12 mouse cellular contexts compared by ENCODE assay signal in the genomic region with DNA sequence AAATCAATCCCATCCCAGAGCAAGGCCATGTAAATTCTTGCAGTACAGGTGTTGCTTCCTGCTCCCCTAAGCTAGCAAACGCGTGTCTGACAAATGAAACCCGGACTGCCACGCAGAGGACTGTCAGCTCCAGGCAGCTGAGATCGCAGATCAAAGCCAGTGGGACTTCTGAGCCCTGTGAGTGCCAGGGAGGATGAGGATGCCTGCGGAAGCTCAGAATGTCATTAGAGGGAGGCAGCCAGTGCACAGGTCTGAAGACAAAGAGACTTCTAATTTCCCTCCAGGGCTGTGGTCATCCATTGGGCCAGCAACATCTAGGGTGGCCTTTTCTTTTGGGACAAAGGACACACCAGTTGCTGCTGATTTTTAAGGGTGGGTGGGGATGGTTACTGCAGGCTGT. TPM values are rescaled to one million over a fixed set of nuclear protein-coding genes. Genes with fewer than 3 reads are reported as not detected.
DNase-seq lines count a peak whose midpoint lies in the region; ATAC-seq and TF ChIP-seq lines count a peak whose summit lies in the region.
"Had no signal": no experiment of that assay in that cellular context is flagged by ENCODE, and none has a peak within 500 bp of the region (broad histone marks: within the 10 kb centered on the region; RNA-seq: fewer than 3 reads in every experiment).

No protein-coding gene starts in this region.

- TF ChIP-seq EP300 in liver, postnatal 0 days (IDR thresholded peaks at IDR 0.05; ENCODE audit: low read depth): no peak

- no peak overlapping the region for H3K27ac ChIP-seq in liver, postnatal 0 days (ENCODE audit: low read depth)
- H3K27ac ChIP-seq in liver, embryonic 12.5 days: no peak overlapping the region
- H3K27ac ChIP-seq in hindbrain, embryonic 12.5 days: no peak overlapping the region
- H3K27ac ChIP-seq in neural tube, embryonic 14.5 days (ENCODE audit: low read depth, low read length): no peak overlapping the region
- H3K27ac ChIP-seq: gastrocnemius, adult 2 months had no signal

- 1% methylated on average over 6 of the region's 6 CpGs for WGBS in liver, postnatal 0 days (ENCODE audit: insufficient replicate concordance)
- WGBS in liver, embryonic 12.5 days (ENCODE audit: insufficient replicate concordance): 3% methylated on average over 6 of the region's 6 CpGs
- under 1% methylated on average over 6 of the region's 6 CpGs for WGBS in hindbrain, embryonic 12.5 days
- under 1% methylated on average over 6 of the region's 6 CpGs for WGBS in neural tube, embryonic 14.5 days

- no peak for ATAC-seq in liver, postnatal 0 days
- no peak for ATAC-seq in liver, embryonic 12.5 days
- ATAC-seq in hindbrain, embryonic 12.5 days (ENCODE audit: low FRiP score): no peak
- no peak for ATAC-seq in neural tube, embryonic 14.5 days (ENCODE audit: low read depth)
- ATAC-seq in monocyte, adult 5-6 weeks (replicated peaks; ENCODE audit: insufficient number of reproducible peaks, low FRiP score, low TSS enrichment, poor library complexity, severe bottlenecking): no peak

- DNase-seq in liver, postnatal 0 days: peak; percentile 7
- peak; percentile 27 for DNase-seq in mesoderm, embryonic 11.5 days (ENCODE audit: low read depth, low spot score)
- no peak for DNase-seq in cerebellum, adult 11-12 months
- DNase-seq: cerebellum, adult 8-10 months; gastrocnemius, adult 2 months; kidney, postnatal 10 days had no signal

- H3K36me3 ChIP-seq in liver, postnatal 0 days (replicated peaks; ENCODE audit: insufficient read depth, low read length): no peaks in the 10 kb centered on the region
- H3K36me3 ChIP-seq in liver, embryonic 12.5 days: no peaks in the 10 kb centered on the region
- no peaks in the 10 kb centered on the region for H3K36me3 ChIP-seq in hindbrain, embryonic 12.5 days
- H3K36me3 ChIP-seq in neural tube, embryonic 14.5 days (ENCODE audit: control insufficient read depth, insufficient read depth, low read length): no peaks in the 10 kb centered on the region

- no peak overlapping the region for H3K9ac ChIP-seq in liver, postnatal 0 days (replicated peaks)
- no peak overlapping the region for H3K9ac ChIP-seq in liver, embryonic 12.5 days
- no peak overlapping the region for H3K9ac ChIP-seq in hindbrain, embryonic 12.5 days
- no peak overlapping the region for H3K9ac ChIP-seq in neural tube, embryonic 14.5 days (replicated peaks; ENCODE audit: low read depth, low read length)

- no peak overlapping the region for H3K4me2 ChIP-seq in liver, postnatal 0 days (ENCODE audit: low read depth, low read length)
- no peak overlapping the region for H3K4me2 ChIP-seq in liver, embryonic 12.5 days
- H3K4me2 ChIP-seq in hindbrain, embryonic 12.5 days (replicated peaks): peak overlapping the region; percentile 26
- H3K4me2 ChIP-seq in neural tube, embryonic 14.5 days (ENCODE audit: low read depth, low read length): peak overlapping the region; percentile 23; the same call in 1 of the 2 replicates

- no peak for TF ChIP-seq CTCF in liver, postnatal 0 days (IDR thresholded peaks at IDR 0.05; ENCODE audit: low read depth)

- no peaks in the 10 kb centered on the region for H3K4me1 ChIP-seq in liver, postnatal 0 days (ENCODE audit: insufficient read depth)
- no peaks in the 10 kb centered on the region for H3K4me1 ChIP-seq in liver, embryonic 12.5 days
- H3K4me1 ChIP-seq in hindbrain, embryonic 12.5 days: peaks cover 16% of the 10 kb centered on the region
- H3K4me1 ChIP-seq in neural tube, embryonic 14.5 days (ENCODE audit: control insufficient read depth, insufficient read depth, low read length): peaks cover 11% of the 10 kb centered on the region

- H3K4me3 ChIP-seq in liver, postnatal 0 days (ENCODE audit: low read depth, low read length): no peak overlapping the region
- no peak overlapping the region for H3K4me3 ChIP-seq in liver, embryonic 12.5 days
- no peak overlapping the region for H3K4me3 ChIP-seq in hindbrain, embryonic 12.5 days
- H3K4me3 ChIP-seq in neural tube, embryonic 14.5 days (ENCODE audit: low read depth, low read length): no peak overlapping the region
- H3K4me3 ChIP-seq: gastrocnemius, adult 2 months had no signal

- peaks cover 60% of the 10 kb centered on the region for H3K27me3 ChIP-seq in liver, postnatal 0 days (ENCODE audit: insufficient read depth, low read length)
- H3K27me3 ChIP-seq in liver, embryonic 12.5 days (replicated peaks): peaks cover 64% of the 10 kb centered on the region
- H3K27me3 ChIP-seq in hindbrain, embryonic 12.5 days: peaks cover 78% of the 10 kb centered on the region
- peaks cover 62% of the 10 kb centered on the region for H3K27me3 ChIP-seq in neural tube, embryonic 14.5 days (ENCODE audit: control insufficient read depth, insufficient read depth, low read length)

- no peaks in the 10 kb centered on the region for H3K9me3 ChIP-seq in liver, postnatal 0 days (ENCODE audit: low read length)
- H3K9me3 ChIP-seq in liver, embryonic 12.5 days (replicated peaks): no peaks in the 10 kb centered on the region
- no peaks in the 10 kb centered on the region for H3K9me3 ChIP-seq in hindbrain, embryonic 12.5 days (replicated peaks)
- H3K9me3 ChIP-seq in neural tube, embryonic 14.5 days (ENCODE audit: control insufficient read depth, low read length): no peaks in the 10 kb centered on the region

RNA-seq across cellular contexts. Expression of gene Irx1, which starts 4.8 kb away (rescaled TPM):
- polyA plus RNA-seq in liver, postnatal 0 days (2015; fragmentation: Nextera tagmentation; extraction: Ambion mirVana): not detected in 2 replicates
- polyA plus RNA-seq in liver, embryonic 12.5 days (2016; fragmentation: Nextera tagmentation; extraction: Ambion mirVana): 0.12 TPM in 1 of 2 replicates, not detected in the other
- polyA plus RNA-seq in hindbrain, embryonic 12.5 days (2016; fragmentation: Nextera tagmentation; extraction: Ambion mirVana): 16.1 and 18.6 TPM in 2 replicates
- polyA plus RNA-seq in neural tube, embryonic 14.5 days (2014; fragmentation: Nextera tagmentation; extraction: Ambion mirVana): 1.3 and 2.0 TPM in 2 replicates
- total RNA-seq in monocyte, adult 5-6 weeks (2017): not detected in 3 replicates
- total RNA-seq: gastrocnemius, adult 2 months; megakaryocyte, adult 5-6 weeks had no signal
- polyA plus RNA-seq: intestine, embryonic 14.5 days had no signal

Comparison
In these comparisons a context has a peak if more than half of its experiments do, and no peak if none do; other contexts are left out.
1. H3K4me2 ChIP-seq: peak in hindbrain, embryonic 12.5 days (single experiment) and neural tube, embryonic 14.5 days (single experiment); none in liver, postnatal 0 days (single experiment) and liver, embryonic 12.5 days (single experiment).